Comparison of ENCODE assay signal across 31 mouse cellular contexts in the genomic region with DNA sequence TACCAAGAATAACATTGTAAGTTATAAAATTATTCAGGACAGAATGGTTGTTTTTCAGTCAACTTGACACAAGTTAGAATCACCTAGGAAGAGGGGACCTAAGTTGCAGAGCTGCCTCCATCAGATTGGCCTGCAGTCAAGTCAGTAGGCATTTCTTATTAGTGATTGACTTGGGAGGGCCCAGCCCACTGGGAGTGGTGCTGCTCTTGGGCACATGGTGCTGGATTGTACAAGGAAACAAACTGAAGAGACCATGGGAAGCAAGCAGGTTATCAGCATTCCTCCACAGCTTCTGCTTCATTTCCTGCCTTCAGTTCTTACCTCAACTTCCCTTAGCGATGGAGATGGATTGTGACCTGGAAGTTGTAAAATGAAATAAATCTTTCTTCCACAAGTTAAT. TPM values are rescaled to one million over a fixed set of nuclear protein-coding genes. Genes with fewer than 3 reads are reported as not detected.
DNase-seq lines count a peak whose midpoint lies in the region; ATAC-seq and TF ChIP-seq lines count a peak whose summit lies in the region.
"Had no signal": no experiment of that assay in that cellular context is flagged by ENCODE, and none has a peak within 500 bp of the region (broad histone marks: within the 10 kb centered on the region; RNA-seq: fewer than 3 reads in every experiment).

No protein-coding gene starts in this region.

- 95% methylated on average over 1 of the region's 1 CpGs for WGBS in cerebellum, adult 2 months
- WGBS in thymus, adult 2 months, result 87% methylated on average over 1 of the region's 1 CpGs

- no peak for TF ChIP-seq POLR2A in cerebellum, adult 2 months (IDR thresholded peaks at IDR 0.05; ENCODE audit: borderline replicate concordance, insufficient read depth, low read length)
- TF ChIP-seq POLR2A in thymus, adult 2 months (IDR thresholded peaks at IDR 0.05; ENCODE audit: control insufficient read depth, extremely low read depth, insufficient read depth, low read length, poor library complexity), result no peak

- no peak overlapping the region for H3K27ac ChIP-seq in cerebellum, adult 2 months (ENCODE audit: insufficient read depth, low read length)
- H3K27ac ChIP-seq in thymus, adult 2 months (ENCODE audit: control insufficient read depth, insufficient read depth, low read length), result no peak overlapping the region
- H3K27ac ChIP-seq: embryonic facial prominence, embryonic 10.5 days; embryonic facial prominence, embryonic 13.5 days; forebrain, embryonic 12.5 days; forebrain, embryonic 15.5 days; heart, embryonic 15.5 days; hindbrain, embryonic 14.5 days; hindbrain, postnatal 0 days had no signal

- no peaks in the 10 kb centered on the region for H3K27me3 ChIP-seq in cerebellum, adult 2 months (ENCODE audit: control insufficient read depth, insufficient read depth, low read length)
- no peaks in the 10 kb centered on the region for H3K27me3 ChIP-seq in thymus, adult 2 months (ENCODE audit: control insufficient read depth, insufficient read depth, low read length)
- H3K27me3 ChIP-seq: CH12.LX; embryonic facial prominence, embryonic 13.5 days; forebrain, embryonic 12.5 days; forebrain, embryonic 15.5 days; heart, embryonic 12.5 days; heart, embryonic 15.5 days; Patski had no signal

- peak; percentile 39; the same call in 1 of the 2 replicates for ATAC-seq in megakaryocyte progenitor cell, adult 5-6 weeks (replicated peaks; ENCODE audit: poor library complexity)
- ATAC-seq in CD4-positive, CD25-positive, alpha-beta regulatory T cell, adult 4 months, result no peak
- ATAC-seq: activated CD4-positive, CD25-positive, alpha-beta regulatory T cell, adult 4 months; forebrain, embryonic 15.5 days; hindbrain, postnatal 0 days; inflammation-experienced regulatory T-cells, adult 6 months; Patski had no signal

- DNase-seq in 416B (ENCODE audit: low read depth) (peak; percentile 26), ES-CJ7 (ENCODE audit: low read depth, low spot score) (peak; percentile 65), R1 (ENCODE audit: low read depth, low spot score) (peak; percentile 49)
- DNase-seq in cerebellum, adult 2 months, result no peak
- DNase-seq in thymus, adult 2 months, result no peak
- DNase-seq: adrenal gland, adult 8-10 months; adrenal gland, postnatal 36 days; cerebellum, adult 18-20 months; cerebellum, adult 9-11 months; cerebellum, postnatal 25 days; embryo, embryonic 11 days; heart, adult 18-20 months; heart, postnatal 10 days; heart, postnatal 4 days; kidney, adult 11 months; kidney, adult 8-10 months had no signal

- no peaks in the 10 kb centered on the region for H3K36me3 ChIP-seq in thymus, adult 2 months (ENCODE audit: control insufficient read depth, insufficient read depth, low read length)
- H3K36me3 ChIP-seq: forebrain, embryonic 15.5 days; heart, embryonic 15.5 days had no signal

- no peak overlapping the region for H3K4me3 ChIP-seq in cerebellum, adult 2 months (replicated peaks; ENCODE audit: insufficient read depth, low read depth, low read length)
- H3K4me3 ChIP-seq in thymus, adult 2 months (ENCODE audit: control insufficient read depth, insufficient read depth, low read length), result no peak overlapping the region
- H3K4me3 ChIP-seq: embryonic facial prominence, embryonic 10.5 days; embryonic facial prominence, embryonic 13.5 days; erythroblast, embryonic 14.5 days; forebrain, embryonic 12.5 days; forebrain, embryonic 15.5 days; heart, embryonic 12.5 days; heart, embryonic 15.5 days had no signal

- no peak for TF ChIP-seq CTCF in cerebellum, adult 2 months (IDR thresholded peaks at IDR 0.05; ENCODE audit: borderline replicate concordance, insufficient read depth, low read depth, low read length)
- TF ChIP-seq CTCF in thymus, adult 2 months (IDR thresholded peaks at IDR 0.05; ENCODE audit: borderline replicate concordance, control insufficient read depth, extremely low read depth, insufficient read depth, low read length, poor library complexity), result no peak

- no peaks in the 10 kb centered on the region for H3K4me1 ChIP-seq in cerebellum, adult 2 months (ENCODE audit: control insufficient read depth, insufficient read depth, low read length)
- H3K4me1 ChIP-seq in thymus, adult 2 months (replicated peaks; ENCODE audit: control insufficient read depth, insufficient read depth, low read length), result no peaks in the 10 kb centered on the region
- H3K4me1 ChIP-seq: embryonic facial prominence, embryonic 10.5 days; embryonic facial prominence, embryonic 13.5 days; forebrain, embryonic 12.5 days; forebrain, embryonic 15.5 days had no signal

RNA-seq across cellular contexts. Expression of a gene that starts 10.9 kb away (rescaled TPM):
- 179 and 186 TPM in 2 replicates for total RNA-seq in megakaryocyte progenitor cell, adult 5-6 weeks (2015)
- 278 and 339 TPM in 2 replicates for total RNA-seq in megakaryocyte progenitor cell, adult 5-6 weeks (2017)
- polyA plus RNA-seq in cerebellum, adult 2 months (2012; rRNA removed), result 73.0 and 75.7 TPM in 2 replicates
- polyA plus RNA-seq in CD4-positive, CD25-positive, alpha-beta regulatory T cell, adult 4 months (2017; shearing (Covaris generic)), result 1 to 10 TPM; 9.4 to 9.9 TPM
- 8.5 and 9.4 TPM in 2 replicates for polyA plus RNA-seq in thymus, adult 2 months (2012; rRNA removed)

Comparison
In these comparisons a context has a peak if more than half of its experiments do, and no peak if none do; other contexts are left out.
1. DNase-seq: peak in 416B (single experiment), ES-CJ7 (single experiment) and R1 (single experiment); none in cerebellum, adult 2 months (0 of 2) and thymus, adult 2 months (single experiment).